10 mouse cellular contexts compared by ENCODE assay signal in genomic region chr11:88357325-88357724, GRCm38 (mm10).
DNase-seq lines count a peak whose midpoint lies in the region; ATAC-seq and TF ChIP-seq lines count a peak whose summit lies in the region.
"Had no signal": no experiment of that assay in that cellular context is flagged by ENCODE, and none has a peak within 500 bp of the region (broad histone marks: within the 10 kb centered on the region; RNA-seq: fewer than 3 reads in every experiment).

No protein-coding gene starts in this region.

- peak overlapping the region; percentile 57; the same call in 1 of the 2 replicates for H3K27ac ChIP-seq in intestine, embryonic 14.5 days (ENCODE audit: low read depth)
- H3K27ac ChIP-seq in intestine, postnatal 0 days (ENCODE audit: low read depth, low read length) = no peak overlapping the region
- peak overlapping the region; percentile 44 for H3K27ac ChIP-seq in embryonic facial prominence, embryonic 13.5 days
- peak overlapping the region; percentile 94 for H3K27ac ChIP-seq in hindbrain, embryonic 13.5 days
- H3K27ac ChIP-seq in midbrain, embryonic 12.5 days (replicated peaks) = peak overlapping the region; percentile 91

- H3K9me3 ChIP-seq in intestine, embryonic 14.5 days (ENCODE audit: control insufficient read depth, low read length) = no peaks in the 10 kb centered on the region
- no peaks in the 10 kb centered on the region for H3K9me3 ChIP-seq in intestine, postnatal 0 days (ENCODE audit: control insufficient read depth)
- no peaks in the 10 kb centered on the region for H3K9me3 ChIP-seq in embryonic facial prominence, embryonic 13.5 days
- H3K9me3 ChIP-seq in hindbrain, embryonic 13.5 days = no peaks in the 10 kb centered on the region
- no peaks in the 10 kb centered on the region for H3K9me3 ChIP-seq in midbrain, embryonic 12.5 days

- no peaks in the 10 kb centered on the region for H3K4me1 ChIP-seq in intestine, embryonic 14.5 days (replicated peaks; ENCODE audit: control insufficient read depth, insufficient read depth, low read length)
- H3K4me1 ChIP-seq in intestine, postnatal 0 days (replicated peaks; ENCODE audit: control insufficient read depth, insufficient read depth, low read length) = no peaks in the 10 kb centered on the region
- H3K4me1 ChIP-seq in embryonic facial prominence, embryonic 13.5 days = peaks cover 34% of the 10 kb centered on the region
- H3K4me1 ChIP-seq in hindbrain, embryonic 13.5 days (replicated peaks) = peaks cover 75% of the 10 kb centered on the region
- H3K4me1 ChIP-seq in midbrain, embryonic 12.5 days = peaks cover 43% of the 10 kb centered on the region

- 58% methylated on average over 9 of the region's 9 CpGs for WGBS in intestine, embryonic 14.5 days
- WGBS in intestine, postnatal 0 days = 66% methylated on average over 9 of the region's 9 CpGs
- 46% methylated on average over 9 of the region's 9 CpGs for WGBS in embryonic facial prominence, embryonic 13.5 days
- WGBS in hindbrain, embryonic 13.5 days = 21% methylated on average over 9 of the region's 9 CpGs
- WGBS in midbrain, embryonic 12.5 days = 43% methylated on average over 9 of the region's 9 CpGs

- TF ChIP-seq CTCF in intestine, postnatal 0 days (IDR thresholded peaks at IDR 0.05; ENCODE audit: low read depth) = no peak

- ATAC-seq in intestine, embryonic 14.5 days (replicated peaks; ENCODE audit: low FRiP score, low TSS enrichment, low read depth) = peak; percentile 37; the same call in 1 of the 2 replicates
- ATAC-seq in intestine, postnatal 0 days = no peak
- no peak for ATAC-seq in embryonic facial prominence, embryonic 13.5 days (ENCODE audit: insufficient number of reproducible peaks, insufficient read depth, low FRiP score, low TSS enrichment, low read depth)
- peak; percentile 57; the same call in 1 of the 2 replicates for ATAC-seq in hindbrain, embryonic 13.5 days (ENCODE audit: low FRiP score)
- ATAC-seq in midbrain, embryonic 12.5 days (ENCODE audit: low FRiP score, low read depth) = peak; percentile 57
- ATAC-seq in erythroblast, adult 5-6 weeks (replicated peaks; ENCODE audit: low FRiP score, poor library complexity, severe bottlenecking) = no peak

- no peak overlapping the region for H3K4me3 ChIP-seq in intestine, embryonic 14.5 days (ENCODE audit: low read depth, low read length)
- no peak overlapping the region for H3K4me3 ChIP-seq in intestine, postnatal 0 days (ENCODE audit: low read depth, low read length)
- H3K4me3 ChIP-seq in embryonic facial prominence, embryonic 13.5 days = no peak overlapping the region
- H3K4me3 ChIP-seq in hindbrain, embryonic 13.5 days = peak overlapping the region; percentile 24; the same call in 1 of the 2 replicates
- H3K4me3 ChIP-seq in midbrain, embryonic 12.5 days = 0 out of 2 replicates have a peak overlapping the region, but pooled peaks have one; percentile 3

- no peak for DNase-seq in intestine, embryonic 14.5 days (ENCODE audit: low spot score)
- DNase-seq in spleen, adult 12 weeks (ENCODE audit: low spot score) = no peak
- DNase-seq in frontal cortex, postnatal 10 days (ENCODE audit: low spot score in 2 of 2) = no peak
- DNase-seq: cerebellum, adult 11 months had no signal

- H3K9ac ChIP-seq in intestine, embryonic 14.5 days (ENCODE audit: low read length) = no peak overlapping the region
- no peak overlapping the region for H3K9ac ChIP-seq in intestine, postnatal 0 days (ENCODE audit: low read depth, low read length)
- H3K9ac ChIP-seq in embryonic facial prominence, embryonic 13.5 days = no peak overlapping the region; the same call in 1 of the 2 replicates
- H3K9ac ChIP-seq in hindbrain, embryonic 13.5 days = peak overlapping the region; percentile 53; the same call in 1 of the 2 replicates
- H3K9ac ChIP-seq in midbrain, embryonic 12.5 days (replicated peaks) = 0 out of 2 replicates have a peak overlapping the region, but pooled peaks have one; percentile 41

- 0 out of 2 replicates have a peak, but pooled peaks cover 5% of the 10 kb centered on the region for H3K36me3 ChIP-seq in intestine, embryonic 14.5 days (ENCODE audit: control insufficient read depth, insufficient read depth, low read length)
- peaks cover 6% of the 10 kb centered on the region; the same call in 1 of the 2 replicates for H3K36me3 ChIP-seq in intestine, postnatal 0 days (ENCODE audit: control insufficient read depth, insufficient read depth)
- H3K36me3 ChIP-seq in embryonic facial prominence, embryonic 13.5 days = peaks cover 6% of the 10 kb centered on the region; the same call in 1 of the 2 replicates
- peaks cover 10% of the 10 kb centered on the region; the same call in 1 of the 2 replicates for H3K36me3 ChIP-seq in hindbrain, embryonic 13.5 days
- peaks cover 49% of the 10 kb centered on the region for H3K36me3 ChIP-seq in midbrain, embryonic 12.5 days

- no peaks in the 10 kb centered on the region for H3K27me3 ChIP-seq in intestine, embryonic 14.5 days (replicated peaks; ENCODE audit: control insufficient read depth, insufficient read depth, low read length)
- no peaks in the 10 kb centered on the region for H3K27me3 ChIP-seq in intestine, postnatal 0 days (replicated peaks; ENCODE audit: control insufficient read depth, insufficient read depth, low read length)
- no peaks in the 10 kb centered on the region for H3K27me3 ChIP-seq in embryonic facial prominence, embryonic 13.5 days
- H3K27me3 ChIP-seq in hindbrain, embryonic 13.5 days = no peaks in the 10 kb centered on the region
- no peaks in the 10 kb centered on the region for H3K27me3 ChIP-seq in midbrain, embryonic 12.5 days
- H3K27me3 ChIP-seq: CH12.LX had no signal

- no peak overlapping the region for H3K4me2 ChIP-seq in intestine, embryonic 14.5 days (ENCODE audit: low read length)
- H3K4me2 ChIP-seq in intestine, postnatal 0 days (replicated peaks; ENCODE audit: low read depth) = no peak overlapping the region
- H3K4me2 ChIP-seq in embryonic facial prominence, embryonic 13.5 days = peak overlapping the region; percentile 30
- H3K4me2 ChIP-seq in hindbrain, embryonic 13.5 days = peak overlapping the region; percentile 47
- peak overlapping the region; percentile 32 for H3K4me2 ChIP-seq in midbrain, embryonic 12.5 days (replicated peaks)

Comparison
In these comparisons a context has a peak if more than half of its experiments do, and no peak if none do; other contexts are left out.
1. ATAC-seq: peak in intestine, embryonic 14.5 days (single experiment), hindbrain, embryonic 13.5 days (single experiment) and midbrain, embryonic 12.5 days (single experiment); none in intestine, postnatal 0 days (single experiment), embryonic facial prominence, embryonic 13.5 days (single experiment) and erythroblast, adult 5-6 weeks (single experiment).
2. H3K4me2 ChIP-seq: peak in embryonic facial prominence, embryonic 13.5 days (single experiment), hindbrain, embryonic 13.5 days (single experiment) and midbrain, embryonic 12.5 days (single experiment); none in intestine, embryonic 14.5 days (single experiment) and intestine, postnatal 0 days (single experiment).
3. H3K4me3 ChIP-seq: peak in hindbrain, embryonic 13.5 days (single experiment) and midbrain, embryonic 12.5 days (single experiment); none in intestine, embryonic 14.5 days (single experiment), intestine, postnatal 0 days (single experiment) and embryonic facial prominence, embryonic 13.5 days (single experiment).
4. H3K9ac ChIP-seq: peak in hindbrain, embryonic 13.5 days (single experiment) and midbrain, embryonic 12.5 days (single experiment); none in intestine, embryonic 14.5 days (single experiment), intestine, postnatal 0 days (single experiment) and embryonic facial prominence, embryonic 13.5 days (single experiment).